Mouse (Mus musculus) megakaryocyte, embryonic 14.5 days (primary cell): Measurements from ENCODE around the gene Zfp248.

Experiments used
- FLI1 ChIP-seq: IDR thresholded peaks from 2 replicates; pipeline ENCODE4 v1.6.1; 2012; ENCODE audit warnings: low read length, inconsistent platforms, mixed read lengths
- GATA1 ChIP-seq: IDR thresholded peaks from 3 replicates; pipeline ENCODE4 v1.6.1; 2012; ENCODE audit warnings: mixed read lengths, low read length, inconsistent platforms, borderline replicate concordance

GRCm38 (mm10) chr6:118462069-118462705 is 6.9 kb upstream of the Zfp248 start:
- TF ChIP-seq GATA1 (no peak), FLI1 (no peak)
